14 mouse cellular contexts compared by ENCODE assay signal in genomic region chr13:112745936-112746694, GRCm38 (mm10). TPM values are rescaled to one million over a fixed set of nuclear protein-coding genes. Genes with fewer than 3 reads are reported as not detected.
A peak's percentile ranks its signal among the peaks of the same experiment; 100 is the strongest.
DNase-seq lines count a peak whose midpoint lies in the region; ATAC-seq lines count a peak whose summit lies in the region.
"Had no signal": no experiment of that assay in that cellular context is flagged by ENCODE, and none has a peak within 500 bp of the region (broad histone marks: within the 10 kb centered on the region; RNA-seq: fewer than 3 reads in every experiment).

No protein-coding gene starts in this region.

- ATAC-seq in kidney, embryonic 15.5 days (replicated peaks; ENCODE audit: low FRiP score), result peak; percentile 84; the same call in 1 of the 2 replicates
- peak; percentile 75 for ATAC-seq in erythroid progenitor cell, adult 5-6 weeks (replicated peaks; ENCODE audit: low FRiP score, poor library complexity, severe bottlenecking)
- ATAC-seq in megakaryocyte, adult 5-6 weeks (ENCODE audit: poor library complexity, severe bottlenecking), result 0 out of 2 replicates have a peak, but pooled peaks have one; percentile 16
- ATAC-seq: midbrain, embryonic 15.5 days had no signal

- DNase-seq in kidney, postnatal 14 days, result no peak
- DNase-seq in c-Kit-positive CD71-positive TER-119-negative erythroid progenitor cells, embryonic 14.5 days (ENCODE audit: low read depth), result peak; percentile 83
- DNase-seq in right cerebral cortex, postnatal 10 days (ENCODE audit: low spot score in 2 of 2), result no peak
- DNase-seq in thymus, postnatal 25 days, result no peak
- DNase-seq: adrenal gland, postnatal 14 days; cerebellum, adult 11 months; left cerebral cortex, postnatal 4 days had no signal

- H3K4me3 ChIP-seq in kidney, embryonic 15.5 days (replicated peaks), result no peak overlapping the region
- H3K4me3 ChIP-seq: embryonic facial prominence, embryonic 15.5 days; midbrain, embryonic 15.5 days had no signal

- WGBS in kidney, embryonic 15.5 days, result 85% methylated on average over 5 of the region's 5 CpGs

- H3K36me3 ChIP-seq in kidney, embryonic 15.5 days, result no peaks in the 10 kb centered on the region
- H3K36me3 ChIP-seq: embryonic facial prominence, embryonic 15.5 days; G1E; midbrain, embryonic 15.5 days had no signal

- H3K9me3 ChIP-seq in kidney, embryonic 15.5 days (replicated peaks), result no peaks in the 10 kb centered on the region
- H3K9me3 ChIP-seq: embryonic facial prominence, embryonic 15.5 days; G1E; midbrain, embryonic 15.5 days had no signal

- H3K27ac ChIP-seq in kidney, embryonic 15.5 days, result no peak overlapping the region
- H3K27ac ChIP-seq: embryonic facial prominence, embryonic 15.5 days; kidney, postnatal 0 days; midbrain, embryonic 15.5 days had no signal

- peaks cover 23% of the 10 kb centered on the region for H3K4me1 ChIP-seq in kidney, embryonic 15.5 days

- no peaks in the 10 kb centered on the region for H3K27me3 ChIP-seq in kidney, embryonic 15.5 days
- H3K27me3 ChIP-seq: embryonic facial prominence, embryonic 15.5 days; midbrain, embryonic 15.5 days had no signal

- no peak overlapping the region for H3K4me2 ChIP-seq in kidney, embryonic 15.5 days
- H3K4me2 ChIP-seq: embryonic facial prominence, embryonic 15.5 days; midbrain, embryonic 15.5 days had no signal

- H3K9ac ChIP-seq in kidney, embryonic 15.5 days, result no peak overlapping the region
- H3K9ac ChIP-seq: embryonic facial prominence, embryonic 15.5 days; midbrain, embryonic 15.5 days had no signal

RNA-seq across cellular contexts. Expression of gene Plpp1, which starts 54.5 kb away (rescaled TPM):
- polyA plus RNA-seq in kidney, embryonic 15.5 days (2015; fragmentation: Nextera tagmentation; extraction: Ambion mirVana), result 78.7 and 94.8 TPM in 2 replicates
- 82.2 and 93.7 TPM in 2 replicates for total RNA-seq in erythroid progenitor cell, adult 5-6 weeks (2015; ENCODE audit: low replicate concordance)
- 50.8 and 56.6 TPM in 2 replicates for total RNA-seq in erythroid progenitor cell, adult 5-6 weeks (2017; ENCODE audit: low replicate concordance)
- total RNA-seq in megakaryocyte, adult 5-6 weeks (2015), result 1.1 TPM in 2 replicates
- 0.26 and 1.5 TPM in 2 replicates for total RNA-seq in megakaryocyte, adult 5-6 weeks (2017)

Comparison
In these comparisons a context has a peak if more than half of its experiments do, and no peak if none do; other contexts are left out.
1. ATAC-seq: peak in every context shown above with its lines; median percentile 84 in kidney, embryonic 15.5 days; 75 in erythroid progenitor cell, adult 5-6 weeks; 16 in megakaryocyte, adult 5-6 weeks.
2. RNA of gene Plpp1, which starts 54.5 kb away (total RNA-seq): 50.8 to 93.7 TPM in erythroid progenitor cell, adult 5-6 weeks; 0.26 to 1.5 TPM in megakaryocyte, adult 5-6 weeks; every median in the first group is over 10 times any median in the second.